Mouse (Mus musculus): ENCODE results near the gene Dab2. TPM values are rescaled to one million over a fixed set of nuclear protein-coding genes. Genes with fewer than 3 reads are reported as not detected.

Gene Dab2
- polyA plus RNA-seq, 1 experiment, result 21.4 TPM

DNA sequence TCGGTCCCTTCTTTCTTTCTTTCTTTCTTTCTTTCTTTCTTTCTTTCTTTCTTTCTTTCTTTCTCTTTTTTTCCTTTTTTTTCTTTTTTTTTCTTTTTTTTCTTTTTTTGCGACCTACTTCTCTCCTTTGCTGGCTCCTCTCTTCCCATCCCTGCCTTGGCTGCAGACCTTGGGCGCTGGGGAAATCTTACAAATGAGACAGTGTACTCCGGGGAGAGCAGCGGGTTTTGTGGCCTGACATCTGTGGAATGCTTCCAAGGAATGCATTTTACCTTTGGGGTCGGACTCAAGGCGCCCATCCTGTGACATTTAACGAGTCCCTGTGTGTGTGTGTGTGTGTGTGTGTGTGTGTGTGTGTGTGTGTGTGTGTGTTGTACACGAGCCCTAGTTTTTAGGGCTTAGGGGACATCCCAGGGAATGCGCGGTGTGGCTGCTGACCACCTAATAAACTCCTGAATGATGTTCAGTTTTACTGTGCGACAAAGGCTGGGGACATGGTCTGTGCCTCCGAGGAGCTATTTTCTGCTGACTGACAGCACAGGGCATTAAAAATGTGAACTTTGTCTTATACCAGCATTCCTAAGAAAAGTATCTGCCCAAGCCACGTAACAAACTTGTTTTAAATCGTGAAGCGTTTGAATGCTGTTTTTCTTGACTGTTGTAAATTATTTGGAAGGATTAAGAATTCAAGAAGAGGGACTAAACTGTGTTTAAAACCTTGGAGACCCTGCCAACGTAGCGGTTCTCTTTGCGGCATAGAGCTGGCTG, 87.6 kb downstream of the Dab2 start:
- no peaks in the 10 kb centered on the region for H3K27me3 ChIP-seq (ENCODE audit: control insufficient read depth, insufficient read depth, low read length, poor library complexity, severe bottlenecking)
- H3K9ac ChIP-seq (ENCODE audit: low read depth, poor library complexity, severe bottlenecking), result peak overlapping the region; percentile 7; the same call in 1 of the 2 replicates
- H3K27ac ChIP-seq (ENCODE audit: insufficient read depth, low read length), result no peak overlapping the region
- TF ChIP-seq EP300 (IDR thresholded peaks at IDR 0.05; ENCODE audit: insufficient read depth, low read depth, low read length) (no peak), CTCF (IDR thresholded peaks at IDR 0.05; ENCODE audit: low read depth, low read length) (no peak), POLR2A (IDR thresholded peaks at IDR 0.05; ENCODE audit: insufficient read depth, low read length) (no peak)
- peak overlapping the region; percentile 57 for H3K4me3 ChIP-seq (ENCODE audit: low read depth, low read length)
- no peaks in the 10 kb centered on the region for H3K9me3 ChIP-seq (replicated peaks; ENCODE audit: control insufficient read depth, insufficient read depth, low read length, poor library complexity, severe bottlenecking)
- no peaks in the 10 kb centered on the region for H3K4me1 ChIP-seq (ENCODE audit: control insufficient read depth, insufficient read depth, low read length)
- H3K36me3 ChIP-seq (ENCODE audit: control insufficient read depth, insufficient read depth, low read length, poor library complexity, severe bottlenecking), result no peaks in the 10 kb centered on the region

GRCm38 (mm10) chr15:6387729-6388070, 88.1 kb downstream of the Dab2 start:
- Histone ChIP-seq H3K27me3 (ENCODE audit: control insufficient read depth, insufficient read depth, low read length, poor library complexity, severe bottlenecking) (no peaks in the 10 kb centered on the region), H3K27ac (ENCODE audit: insufficient read depth, low read length) (no peak overlapping the region), H3K36me3 (ENCODE audit: control insufficient read depth, insufficient read depth, low read length, poor library complexity, severe bottlenecking) (no peaks in the 10 kb centered on the region), H3K9me3 (replicated peaks; ENCODE audit: control insufficient read depth, insufficient read depth, low read length, poor library complexity, severe bottlenecking) (no peaks in the 10 kb centered on the region), H3K9ac (ENCODE audit: low read depth, poor library complexity, severe bottlenecking) (no peak overlapping the region), H3K4me1 (ENCODE audit: control insufficient read depth, insufficient read depth, low read length) (no peaks in the 10 kb centered on the region), H3K4me3 (ENCODE audit: low read depth, low read length) (no peak overlapping the region)
- no peak for TF ChIP-seq EP300 (IDR thresholded peaks at IDR 0.05; ENCODE audit: insufficient read depth, low read depth, low read length)
- no peak for TF ChIP-seq POLR2A (IDR thresholded peaks at IDR 0.05; ENCODE audit: insufficient read depth, low read length)
- no peak for TF ChIP-seq CTCF (IDR thresholded peaks at IDR 0.05; ENCODE audit: low read depth, low read length)

DNA sequence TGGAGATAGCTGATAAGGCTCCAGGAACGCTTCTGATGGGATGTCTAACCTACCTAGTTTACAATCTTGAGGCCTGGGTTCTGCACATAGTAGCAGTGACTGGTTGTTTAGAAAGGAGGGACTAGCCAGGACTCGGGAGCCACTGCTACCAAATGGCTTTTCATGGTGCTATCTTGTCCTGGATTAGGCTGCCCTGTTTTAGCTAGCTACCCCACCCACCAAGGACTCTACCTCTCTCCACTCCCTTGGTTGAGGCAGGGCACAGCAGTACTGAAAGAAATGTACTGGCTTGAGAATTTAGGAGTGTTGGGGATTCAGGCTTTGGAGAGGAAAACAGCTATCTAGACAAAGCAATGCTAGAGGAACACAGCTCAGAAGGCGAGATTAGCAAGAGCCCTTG, 88.6 kb downstream of the Dab2 start:
- no peak overlapping the region for H3K9ac ChIP-seq (ENCODE audit: low read depth, poor library complexity, severe bottlenecking)
- TF ChIP-seq CTCF (IDR thresholded peaks at IDR 0.05; ENCODE audit: low read depth, low read length) (no peak), POLR2A (IDR thresholded peaks at IDR 0.05; ENCODE audit: insufficient read depth, low read length) (no peak), EP300 (IDR thresholded peaks at IDR 0.05; ENCODE audit: insufficient read depth, low read depth, low read length) (no peak)
- H3K27ac ChIP-seq (ENCODE audit: insufficient read depth, low read length), result no peak overlapping the region
- no peak overlapping the region for H3K4me3 ChIP-seq (ENCODE audit: low read depth, low read length)
- no peaks in the 10 kb centered on the region for H3K4me1 ChIP-seq (ENCODE audit: control insufficient read depth, insufficient read depth, low read length)
- H3K27me3 ChIP-seq (ENCODE audit: control insufficient read depth, insufficient read depth, low read length, poor library complexity, severe bottlenecking), result no peaks in the 10 kb centered on the region
- H3K9me3 ChIP-seq (replicated peaks; ENCODE audit: control insufficient read depth, insufficient read depth, low read length, poor library complexity, severe bottlenecking), result no peaks in the 10 kb centered on the region
- no peaks in the 10 kb centered on the region for H3K36me3 ChIP-seq (ENCODE audit: control insufficient read depth, insufficient read depth, low read length, poor library complexity, severe bottlenecking)

GRCm38 (mm10) chr15:6388631-6389030, 89.0 kb downstream of the Dab2 start:
- Histone ChIP-seq H3K36me3 (ENCODE audit: control insufficient read depth, insufficient read depth, low read length, poor library complexity, severe bottlenecking) (no peaks in the 10 kb centered on the region), H3K9me3 (replicated peaks; ENCODE audit: control insufficient read depth, insufficient read depth, low read length, poor library complexity, severe bottlenecking) (no peaks in the 10 kb centered on the region), H3K27ac (ENCODE audit: insufficient read depth, low read length) (no peak overlapping the region), H3K4me3 (ENCODE audit: low read depth, low read length) (no peak overlapping the region), H3K27me3 (ENCODE audit: control insufficient read depth, insufficient read depth, low read length, poor library complexity, severe bottlenecking) (no peaks in the 10 kb centered on the region), H3K9ac (ENCODE audit: low read depth, poor library complexity, severe bottlenecking) (no peak overlapping the region), H3K4me1 (ENCODE audit: control insufficient read depth, insufficient read depth, low read length) (no peaks in the 10 kb centered on the region)
- no peak for TF ChIP-seq EP300 (IDR thresholded peaks at IDR 0.05; ENCODE audit: insufficient read depth, low read depth, low read length)
- no peak for TF ChIP-seq CTCF (IDR thresholded peaks at IDR 0.05; ENCODE audit: low read depth, low read length)
- TF ChIP-seq POLR2A (IDR thresholded peaks at IDR 0.05; ENCODE audit: insufficient read depth, low read length), result no peak

DNA sequence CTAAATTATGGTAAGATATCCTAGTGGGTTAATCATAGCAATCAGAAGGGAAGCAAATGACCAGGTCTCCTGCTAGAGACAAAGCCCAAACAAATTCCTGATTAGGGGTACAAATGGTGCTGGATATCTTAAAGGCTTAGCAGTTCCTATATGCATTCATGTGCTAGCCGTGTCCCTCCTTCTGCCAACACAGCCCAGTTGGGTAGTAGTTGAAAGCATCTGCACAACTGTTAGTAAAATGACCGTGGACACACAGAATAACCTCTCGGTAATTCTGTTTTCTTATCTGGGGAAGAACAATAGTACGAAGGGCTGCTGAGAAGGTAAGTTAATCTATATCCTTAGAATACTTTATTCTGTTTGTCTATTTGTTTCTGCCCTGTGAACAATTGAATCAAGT, 90.5 kb downstream of the Dab2 start:
- H3K9me3 ChIP-seq (replicated peaks; ENCODE audit: control insufficient read depth, insufficient read depth, low read length, poor library complexity, severe bottlenecking), result no peaks in the 10 kb centered on the region

DNA sequence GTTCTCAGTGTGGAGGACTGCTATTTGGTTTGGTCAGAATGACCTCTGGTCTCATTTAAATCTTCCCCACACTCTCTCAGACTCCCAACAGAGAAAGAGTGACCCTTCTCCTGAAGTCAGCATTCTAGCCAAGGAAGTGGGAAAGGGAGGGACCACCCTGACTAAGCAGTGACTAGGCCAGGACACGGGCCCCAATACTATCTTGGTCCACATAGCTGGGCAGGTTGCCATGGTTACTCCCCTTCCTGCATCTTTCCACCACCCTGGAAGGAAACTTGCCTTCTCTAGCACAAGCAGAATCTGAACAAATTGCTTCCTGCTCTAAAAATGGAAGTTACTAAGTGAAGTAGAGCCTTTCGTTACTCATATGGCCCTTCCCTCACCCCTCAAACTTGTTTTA, 91.1 kb downstream of the Dab2 start:
- H3K36me3 ChIP-seq (ENCODE audit: control insufficient read depth, insufficient read depth, low read length, poor library complexity, severe bottlenecking), result no peaks in the 10 kb centered on the region
- H3K27me3 ChIP-seq (ENCODE audit: control insufficient read depth, insufficient read depth, low read length, poor library complexity, severe bottlenecking), result no peaks in the 10 kb centered on the region
- no peaks in the 10 kb centered on the region for H3K4me1 ChIP-seq (ENCODE audit: control insufficient read depth, insufficient read depth, low read length)
- H3K4me3 ChIP-seq (ENCODE audit: low read depth, low read length), result no peak overlapping the region
- no peak for TF ChIP-seq CTCF (IDR thresholded peaks at IDR 0.05; ENCODE audit: low read depth, low read length)
- no peak for TF ChIP-seq EP300 (IDR thresholded peaks at IDR 0.05; ENCODE audit: insufficient read depth, low read depth, low read length)
- TF ChIP-seq POLR2A (IDR thresholded peaks at IDR 0.05; ENCODE audit: insufficient read depth, low read length), result no peak
- H3K27ac ChIP-seq (ENCODE audit: insufficient read depth, low read length), result no peak overlapping the region
- H3K9me3 ChIP-seq (replicated peaks; ENCODE audit: control insufficient read depth, insufficient read depth, low read length, poor library complexity, severe bottlenecking), result no peaks in the 10 kb centered on the region
- H3K9ac ChIP-seq (ENCODE audit: low read depth, poor library complexity, severe bottlenecking), result no peak overlapping the region

More for the DNA sequence above, 90.5 kb downstream of the Dab2 start:
- Histone ChIP-seq H3K9ac (ENCODE audit: low read depth, poor library complexity, severe bottlenecking) (no peak overlapping the region), H3K36me3 (ENCODE audit: control insufficient read depth, insufficient read depth, low read length, poor library complexity, severe bottlenecking) (no peaks in the 10 kb centered on the region), H3K27ac (ENCODE audit: insufficient read depth, low read length) (no peak overlapping the region), H3K4me1 (ENCODE audit: control insufficient read depth, insufficient read depth, low read length) (no peaks in the 10 kb centered on the region), H3K27me3 (ENCODE audit: control insufficient read depth, insufficient read depth, low read length, poor library complexity, severe bottlenecking) (no peaks in the 10 kb centered on the region), H3K4me3 (ENCODE audit: low read depth, low read length) (no peak overlapping the region)
- TF ChIP-seq CTCF (IDR thresholded peaks at IDR 0.05; ENCODE audit: low read depth, low read length), result no peak
- no peak for TF ChIP-seq EP300 (IDR thresholded peaks at IDR 0.05; ENCODE audit: insufficient read depth, low read depth, low read length)
- TF ChIP-seq POLR2A (IDR thresholded peaks at IDR 0.05; ENCODE audit: insufficient read depth, low read length), result no peak

All from ES-Bruce4 (cell line).